Mouse (Mus musculus) forelimb bud, embryonic 11.5 days (tissue): ENCODE results near the gene Tmbim1.
"Not testable (repeated sequence)": the region's sequence is repeated elsewhere in the genome, so short reads cannot be mapped to it uniquely, and the experiment has no call there.

ENCODE experiments used
- DNase-seq: peaks from one replicate; pipeline ENCODE4 v3.0.0-alpha.2; 2012; ENCODE audit warnings: low read depth, low spot score

Gene Tmbim1

DNA sequence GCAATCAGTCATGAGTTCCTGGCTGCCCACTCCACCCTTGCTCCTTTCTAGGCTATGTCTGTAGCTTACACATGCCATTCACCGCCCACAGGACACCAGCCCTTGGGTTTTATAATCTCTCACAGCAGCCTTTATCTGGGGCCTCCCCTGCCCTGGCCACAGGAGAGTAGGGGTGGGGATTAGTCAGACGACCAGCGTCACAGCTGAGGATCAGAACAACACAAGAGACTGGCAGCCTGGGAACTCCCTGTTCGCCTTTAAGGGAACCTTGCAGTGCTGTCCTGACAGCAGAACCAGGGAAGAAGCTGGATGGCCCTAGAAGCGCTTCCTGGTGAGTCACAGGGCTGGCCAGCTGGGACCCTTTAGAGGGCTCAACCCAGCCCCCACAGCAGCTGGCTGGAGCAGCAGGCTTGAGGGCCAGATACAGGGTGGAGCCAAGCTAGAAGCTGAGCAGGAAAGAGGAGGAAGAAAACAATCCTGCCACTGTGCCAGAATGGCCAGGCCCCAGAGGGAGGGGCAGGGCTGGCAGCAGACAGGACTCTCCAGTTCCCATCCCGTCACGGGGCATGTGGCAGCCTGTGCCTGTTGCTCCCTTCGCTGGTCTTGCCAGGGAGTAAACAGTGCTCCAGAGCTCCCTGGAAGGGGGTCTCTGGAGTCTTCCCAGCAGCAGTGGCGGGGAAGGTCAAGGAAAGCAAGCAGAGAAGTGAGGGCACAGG lies 9.8 kb downstream of the Tmbim1 start:
- no peak for DNase-seq

GRCm38 (mm10) chr1:74294733-74295455 lies 10.5 kb downstream of the Tmbim1 start:
- DNase-seq: no peak

- no peak for DNase-seq
These were observed 11.3 kb downstream of the Tmbim1 start for GRCm38 (mm10) chr1:74294090-74294643.

DNA sequence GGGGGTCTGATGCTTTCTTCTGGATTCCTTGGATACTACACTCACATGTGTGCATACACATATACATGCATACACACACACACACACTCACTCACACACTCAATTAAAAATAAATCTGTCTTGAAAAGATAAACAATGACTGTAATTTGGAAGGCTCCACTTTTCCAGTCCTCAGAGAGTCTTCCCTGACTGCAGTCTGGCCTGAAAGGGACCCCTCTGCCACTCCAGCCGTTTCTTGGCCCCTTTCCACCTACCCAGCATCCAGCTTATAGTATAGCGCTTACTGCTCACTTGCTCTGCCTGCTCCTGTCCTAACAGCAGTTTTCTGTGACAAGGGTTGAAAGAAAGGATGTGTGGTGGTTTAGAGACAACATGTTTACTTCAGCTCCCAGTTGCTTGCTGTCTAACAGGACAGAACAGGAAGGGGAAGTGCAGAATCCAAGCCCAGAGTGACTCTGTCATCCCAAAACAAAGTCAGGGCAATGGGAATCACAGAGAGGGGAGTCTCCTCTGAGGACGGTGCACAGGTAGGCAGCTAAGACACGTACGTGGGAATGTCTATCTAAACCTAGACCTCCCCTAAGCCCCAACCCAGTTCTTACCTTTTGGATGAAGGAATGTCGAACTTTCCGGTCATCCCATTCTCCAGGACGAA lies 12.0 kb downstream of the Tmbim1 start:
- DNase-seq: no peak

DNA sequence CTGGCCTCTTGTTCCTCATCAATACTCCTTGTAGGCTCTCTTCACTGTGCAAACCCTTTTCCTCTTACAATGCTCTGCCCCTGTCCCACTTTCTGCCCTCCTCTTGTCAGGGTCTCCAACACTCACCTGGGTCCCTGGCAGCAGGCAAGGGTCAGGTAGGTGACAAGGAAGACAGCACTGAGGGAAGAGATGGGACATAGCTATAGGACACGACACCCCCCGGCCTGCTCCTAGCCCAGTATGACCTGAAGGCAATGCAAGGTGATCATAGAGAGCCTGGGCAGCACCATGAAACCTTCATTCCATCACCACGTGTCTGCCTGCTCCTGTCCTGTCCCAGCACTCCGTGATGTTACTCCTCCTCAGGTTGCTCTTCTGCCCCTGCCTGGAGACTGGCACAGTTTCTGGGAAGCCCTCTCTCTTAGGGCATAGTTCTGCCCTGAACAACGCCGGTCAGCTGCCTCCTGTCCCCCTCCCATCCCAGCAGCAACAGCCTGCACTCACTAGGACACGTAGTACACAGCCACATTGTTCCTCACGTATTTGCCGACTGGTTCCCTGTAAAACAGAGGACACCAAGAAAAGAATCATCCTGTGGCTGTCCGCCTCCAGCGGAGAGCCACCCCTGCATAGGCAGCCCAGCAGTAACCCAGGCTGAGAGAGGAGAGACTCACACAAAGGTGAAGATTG lies 12.9 kb downstream of the Tmbim1 start:
- DNase-seq: no peak

- no peak for DNase-seq
These were observed 15.3 kb downstream of the Tmbim1 start for GRCm38 (mm10) chr1:74290141-74290540.

DNA sequence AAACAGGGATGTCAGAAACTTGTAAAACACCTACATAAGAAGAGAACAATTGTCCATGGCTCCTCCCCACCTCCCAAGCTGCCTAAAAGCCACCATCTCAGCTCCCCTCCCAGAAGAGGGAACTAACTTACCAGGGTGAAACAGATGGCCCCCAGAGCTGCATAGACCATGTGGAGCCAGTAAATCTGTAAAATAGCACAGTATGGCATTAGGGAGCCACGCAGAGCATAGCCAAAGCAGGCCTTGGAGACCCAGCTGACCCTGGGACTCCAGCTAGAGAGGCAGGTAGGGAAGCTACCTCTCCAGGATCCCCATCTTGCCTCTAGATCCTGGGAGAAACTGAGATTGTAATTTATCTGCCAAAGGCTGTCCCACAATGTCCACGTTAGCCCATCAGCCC lies 15.7 kb downstream of the Tmbim1 start:
- DNase-seq: no peak

- DNase-seq: no peak
These were observed 16.2 kb downstream of the Tmbim1 start for GRCm38 (mm10) chr1:74289248-74289647.

GRCm38 (mm10) chr1:74288327-74288726 lies 17.1 kb downstream of the Tmbim1 start:
- no peak for DNase-seq

DNA sequence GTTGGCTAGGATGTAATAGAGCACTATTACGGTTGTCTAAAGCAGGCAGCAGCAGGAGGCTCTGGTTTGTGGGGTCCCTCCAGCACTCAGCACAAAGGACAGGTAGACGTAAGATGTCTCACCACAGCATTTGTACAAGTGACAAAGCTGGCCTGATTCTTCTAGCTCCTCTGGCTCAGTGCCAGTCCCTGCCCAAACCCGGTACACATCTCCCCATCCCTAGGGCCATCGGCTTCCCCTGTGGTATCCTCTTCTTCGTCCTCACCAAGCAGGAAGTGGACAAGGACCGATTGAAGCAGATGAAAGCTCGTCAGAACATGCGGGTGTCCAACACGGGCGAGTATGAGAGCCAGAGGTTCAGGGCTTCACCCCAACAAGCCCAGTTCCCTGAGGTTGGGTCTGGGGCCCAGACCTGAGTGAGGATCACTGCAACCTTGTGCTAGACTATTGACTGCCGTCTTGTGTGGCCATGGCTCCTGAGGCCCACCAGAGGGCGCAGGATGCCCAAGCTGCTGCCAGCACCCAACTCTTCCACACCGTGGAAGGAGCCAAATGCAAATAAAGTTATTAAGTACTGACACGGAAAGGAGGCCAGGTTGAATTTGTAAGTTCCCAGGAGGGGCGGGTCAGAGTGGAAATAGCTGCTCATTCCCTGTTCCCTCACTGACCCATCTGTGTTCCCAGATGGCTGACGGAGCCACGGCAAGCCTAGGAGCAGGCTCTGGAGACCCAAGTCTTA lies 18.4 kb downstream of the Tmbim1 start:
- not testable (repeated sequence) for DNase-seq

DNA sequence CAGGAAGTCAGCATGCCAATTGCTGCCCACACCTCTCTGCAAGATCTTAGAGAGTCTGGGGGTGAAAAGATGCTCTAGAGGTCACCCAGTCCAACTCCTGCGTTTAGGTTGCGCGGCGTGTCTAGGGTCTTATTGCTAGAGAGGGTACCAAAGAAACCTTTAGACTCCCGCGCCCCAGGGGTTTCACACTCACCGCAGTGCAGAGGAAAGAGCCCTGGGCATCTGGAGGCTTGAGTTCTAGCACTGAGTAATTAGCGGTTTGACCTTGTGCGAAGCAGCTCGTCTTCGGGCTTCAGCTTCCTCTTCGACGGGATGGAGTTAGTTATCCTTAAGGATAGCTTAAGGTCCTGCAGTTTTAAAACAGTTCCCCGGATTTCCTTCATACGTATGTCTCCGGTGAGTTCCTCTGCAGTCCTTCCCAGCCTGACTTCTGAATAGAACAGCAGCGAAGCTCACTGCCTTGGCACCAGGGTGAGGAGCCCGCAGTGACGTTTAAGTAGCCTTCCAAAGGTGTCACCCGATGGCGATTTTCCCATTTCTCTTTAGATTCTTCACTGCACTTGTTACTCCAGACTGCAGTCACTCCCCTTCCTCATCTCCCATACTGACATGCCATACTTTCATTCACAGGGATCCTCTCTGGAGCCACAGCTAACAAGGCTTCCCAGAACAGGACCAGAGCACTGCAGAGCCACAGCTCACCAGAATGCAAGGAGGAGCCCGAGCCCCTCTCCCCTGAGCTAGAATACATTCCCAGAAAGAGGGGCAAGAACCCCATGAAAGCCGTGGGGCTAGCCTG lies 20.0 kb downstream of the Tmbim1 start:
- DNase-seq: no peak

GRCm38 (mm10) chr1:74284543-74285160 lies 20.8 kb downstream of the Tmbim1 start, which contains the start of the genes Aamp and Pnkd:
Gene Aamp (minus strand): TSS chr1:74284738.
Gene Pnkd (plus strand): TSS chr1:74284930.
- DNase-seq: peak; percentile 100

DNA sequence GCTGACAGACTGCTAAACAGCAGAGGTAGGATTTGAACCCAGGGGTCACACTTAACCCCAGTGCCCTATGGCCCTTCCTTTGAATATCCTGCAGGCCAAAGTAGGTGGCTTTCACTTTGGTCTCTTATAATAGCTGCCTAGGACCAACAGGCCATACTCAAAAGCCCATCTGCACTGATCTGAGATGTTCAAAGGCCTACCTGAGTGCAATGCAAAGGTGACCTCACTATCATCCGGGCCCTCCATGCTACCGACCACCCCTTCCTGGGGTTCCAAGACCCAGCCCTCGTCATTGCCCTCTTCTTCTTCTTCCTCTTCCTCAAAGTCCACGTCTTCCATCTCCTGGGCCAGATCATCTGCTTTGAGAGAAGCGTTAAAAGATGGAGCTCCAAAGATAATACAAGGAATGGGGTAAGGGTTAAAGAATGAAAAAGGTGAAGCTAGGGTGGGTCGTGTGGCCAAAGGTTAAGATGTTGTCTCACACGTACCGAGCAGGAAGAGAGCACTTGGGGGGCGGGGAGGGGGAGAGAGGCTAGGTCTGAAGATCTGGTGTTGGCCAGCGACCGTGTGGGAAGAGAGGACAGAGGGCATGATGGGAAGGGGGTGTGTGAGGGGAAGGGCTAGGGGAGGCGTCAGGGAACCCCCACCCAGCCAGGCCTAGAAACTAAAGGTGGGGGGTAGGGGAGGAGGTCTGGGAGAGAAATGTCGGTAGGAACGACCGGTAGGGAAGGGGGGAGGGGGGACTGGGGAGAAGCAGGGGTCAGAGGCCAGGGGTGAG lies 21.5 kb downstream of the Tmbim1 start:
- DNase-seq: no peak

GRCm38 (mm10) chr1:74282896-74283625 lies 22.4 kb downstream of the Tmbim1 start:
- no peak for DNase-seq

- DNase-seq: no peak
These were observed 23.5 kb downstream of the Tmbim1 start for GRCm38 (mm10) chr1:74281886-74282285.

- DNase-seq: no peak
These were observed 24.1 kb downstream of the Tmbim1 start for GRCm38 (mm10) chr1:74281372-74281771.

DNA sequence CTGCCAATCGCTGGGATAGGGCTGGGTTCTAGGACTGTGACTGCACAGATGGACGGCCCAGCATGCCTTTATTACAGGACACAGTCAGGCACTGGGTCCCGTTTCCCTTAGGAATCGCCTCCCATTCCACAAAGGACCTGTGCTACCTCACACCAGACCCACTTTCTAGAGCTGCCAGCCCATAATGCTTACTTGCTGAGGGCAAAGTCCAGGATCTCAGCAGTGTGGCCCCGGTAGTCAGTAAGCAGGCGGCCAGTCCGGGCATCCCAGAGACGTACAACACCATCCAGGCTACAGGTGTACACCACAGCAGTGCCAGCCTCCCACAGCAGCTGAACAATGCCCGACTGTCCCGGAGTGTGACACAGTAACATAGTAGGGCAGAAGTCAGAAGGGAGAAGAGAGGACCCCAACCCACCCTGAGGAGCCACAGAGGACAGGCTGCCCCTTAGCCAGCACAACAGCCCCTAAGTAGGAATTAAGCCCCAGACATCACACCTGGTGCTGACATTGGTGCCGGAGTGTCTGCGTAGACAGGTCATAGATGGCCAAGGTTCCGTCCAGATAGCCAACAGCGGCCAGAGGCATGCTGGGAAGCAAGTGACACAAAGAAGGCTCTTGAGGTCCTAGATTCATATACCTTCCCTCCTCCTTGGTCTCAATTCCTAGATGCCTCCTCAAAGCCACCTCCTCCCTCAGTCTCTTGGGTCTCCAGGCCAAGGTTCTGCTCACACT lies 24.7 kb downstream of the Tmbim1 start:
- no peak for DNase-seq
